Mouse (Mus musculus) frontal cortex, postnatal 36 days (tissue): ENCODE data around the gene Shroom3.

Source experiments
- DNase-seq, 2 experiments: peaks; one replicate each; pipeline ENCODE4 v3.0.0; 2022; ENCODE audit warnings: low spot score in 2 of 2

The Shroom3 gene

GRCm38 (mm10) chr5:92698131-92698836 is 15.0 kb downstream of the Shroom3 start:
- no peak for DNase-seq

DNA sequence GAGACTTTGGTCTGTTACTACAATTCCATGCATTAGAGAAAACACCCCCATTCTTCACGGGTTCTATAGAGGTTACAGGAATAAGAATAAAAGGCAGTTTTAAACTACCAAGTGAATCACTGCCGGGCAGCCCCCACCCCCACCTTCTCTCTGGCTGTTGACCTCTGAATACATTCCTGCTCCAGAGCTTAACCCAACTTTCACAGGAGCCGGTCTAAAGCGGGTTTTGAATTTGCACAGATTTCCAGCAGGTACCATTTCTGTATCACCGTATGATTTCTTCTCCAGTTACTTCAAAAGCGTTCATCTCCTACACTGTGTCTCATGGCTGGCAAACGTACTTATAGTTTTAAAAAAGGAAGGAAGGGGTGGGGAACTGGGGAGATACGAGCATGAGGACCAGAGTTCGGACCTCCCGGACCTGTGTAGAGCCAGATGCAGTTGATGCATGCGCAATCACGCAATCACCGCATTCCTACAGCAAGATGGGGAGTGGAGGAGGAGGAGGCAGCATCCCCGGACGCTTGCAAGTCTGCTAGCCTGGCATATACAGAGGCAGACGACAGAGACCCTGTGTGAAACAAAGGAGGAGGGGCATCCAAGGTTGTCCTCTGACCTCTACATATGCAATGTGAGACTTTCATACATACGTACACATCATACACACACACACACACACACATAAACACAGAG is 15.7 kb downstream of the Shroom3 start:
- peak in 1 of 2 experiments; percentile 29 for DNase-seq

GRCm38 (mm10) chr5:92701750-92702149 is 18.5 kb downstream of the Shroom3 start:
- DNase-seq = no peak

GRCm38 (mm10) chr5:92703671-92704070 is 20.4 kb downstream of the Shroom3 start:
- DNase-seq = no peak

GRCm38 (mm10) chr5:92707921-92708491 is 24.8 kb downstream of the Shroom3 start:
- no peak for DNase-seq

GRCm38 (mm10) chr5:92710779-92711178 is 27.5 kb downstream of the Shroom3 start:
- DNase-seq = no peak

- DNase-seq = no peak
These were observed 28.5 kb downstream of the Shroom3 start for GRCm38 (mm10) chr5:92711666-92712290.

GRCm38 (mm10) chr5:92712621-92713395 is 29.6 kb downstream of the Shroom3 start:
- DNase-seq = peak in 1 of 2 experiments; percentile 3

- no peak for DNase-seq
These were observed 31.7 kb downstream of the Shroom3 start for GRCm38 (mm10) chr5:92714886-92715285.

- no peak for DNase-seq
These were observed 32.1 kb downstream of the Shroom3 start for GRCm38 (mm10) chr5:92715319-92715718.

- DNase-seq = no peak
These were observed 32.7 kb downstream of the Shroom3 start for GRCm38 (mm10) chr5:92715890-92716289.

- no peak for DNase-seq
These were observed 34.6 kb downstream of the Shroom3 start for GRCm38 (mm10) chr5:92717666-92718360.

DNA sequence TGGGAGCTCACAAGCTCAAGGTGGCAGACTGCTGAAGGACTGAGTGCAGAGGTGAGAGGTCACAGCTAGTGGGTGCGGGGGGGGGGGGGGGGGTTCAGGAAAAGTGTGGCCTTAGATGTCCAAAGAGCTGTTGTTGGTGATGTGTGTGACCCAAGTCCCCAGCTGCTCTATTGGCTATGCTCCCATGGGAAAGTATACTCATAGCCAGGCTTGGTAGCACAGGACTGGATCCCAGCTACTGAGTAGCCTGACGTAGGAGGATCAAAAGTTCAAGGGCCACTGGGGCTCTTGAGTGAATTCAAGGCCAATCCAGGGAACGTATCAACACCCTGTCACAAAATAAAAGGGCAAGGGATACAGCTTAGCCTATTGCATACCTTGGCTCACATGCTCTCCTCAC is 35.6 kb downstream of the Shroom3 start:
- DNase-seq = no peak

DNA sequence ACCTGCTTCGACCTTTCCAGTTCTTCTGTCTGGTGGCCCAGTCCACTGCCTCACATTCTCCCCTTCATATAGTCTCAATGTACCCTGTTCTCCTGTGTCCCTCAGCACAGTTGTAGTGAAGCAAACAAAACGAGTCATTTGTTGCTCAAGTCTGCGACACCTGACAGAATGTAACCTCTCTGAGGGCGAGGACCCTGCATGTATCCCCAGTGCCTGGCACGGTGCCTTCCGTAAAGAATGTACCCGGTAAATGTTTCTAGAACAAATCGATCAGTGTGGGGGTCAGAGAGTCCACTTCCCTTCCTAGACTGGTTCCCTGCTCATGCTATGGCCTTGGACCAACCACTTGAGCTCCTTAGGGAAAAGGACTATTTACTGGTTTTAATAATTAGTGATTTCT is 38.4 kb downstream of the Shroom3 start:
- no peak for DNase-seq

DNA sequence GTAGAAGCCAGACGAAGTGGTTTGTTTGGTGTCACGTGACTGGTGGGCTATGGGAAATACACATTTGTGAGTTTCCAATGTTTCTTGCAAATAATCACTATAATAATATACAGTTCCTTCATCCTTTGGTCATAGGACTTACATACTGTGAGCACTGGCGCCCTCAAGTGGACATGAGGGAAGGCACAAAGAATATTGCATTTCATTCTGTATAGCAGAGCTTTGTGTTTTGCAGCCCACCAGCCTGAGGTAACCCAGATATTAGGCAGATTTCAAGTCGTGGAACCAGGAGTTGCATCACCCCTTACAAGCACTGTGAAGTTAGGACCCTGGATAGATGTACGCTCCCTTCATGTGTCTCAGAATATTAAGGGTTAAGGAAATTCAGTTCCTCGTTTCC is 42.7 kb downstream of the Shroom3 start:
- DNase-seq = peak; percentile 39 to 63

DNA sequence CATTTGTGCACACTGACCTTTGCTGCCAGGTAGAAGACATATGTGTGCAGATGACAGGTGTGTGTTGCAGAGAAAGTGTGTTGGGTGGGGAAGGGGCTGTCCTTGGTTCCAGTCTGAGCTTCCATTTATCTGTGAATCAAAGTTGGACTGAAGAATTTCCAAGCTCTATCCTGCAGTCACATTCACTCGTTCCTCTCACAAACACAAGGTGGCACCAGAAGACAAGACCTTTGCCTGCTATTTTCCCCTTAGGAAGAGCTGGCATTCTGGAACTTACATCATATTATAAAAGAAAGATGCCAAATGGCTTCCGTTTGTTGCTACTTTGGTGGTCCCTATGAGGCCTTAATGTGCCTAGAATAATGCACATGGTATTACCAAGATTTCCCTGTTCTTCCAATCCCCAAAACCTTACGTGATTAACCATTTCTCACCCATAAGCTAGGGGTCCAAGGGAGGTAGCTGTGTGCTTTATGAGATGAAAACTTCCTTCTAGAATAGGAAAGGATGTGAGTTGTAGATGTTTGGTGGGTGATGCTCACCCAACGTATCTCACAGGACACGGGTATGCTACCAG is 45.1 kb downstream of the Shroom3 start:
- peak; percentile 46 to 79 for DNase-seq

- no peak for DNase-seq
These were observed 46.0 kb downstream of the Shroom3 start for GRCm38 (mm10) chr5:92729221-92729620.

- no peak for DNase-seq
These were observed 58.6 kb downstream of the Shroom3 start for GRCm38 (mm10) chr5:92741802-92742201.

DNA sequence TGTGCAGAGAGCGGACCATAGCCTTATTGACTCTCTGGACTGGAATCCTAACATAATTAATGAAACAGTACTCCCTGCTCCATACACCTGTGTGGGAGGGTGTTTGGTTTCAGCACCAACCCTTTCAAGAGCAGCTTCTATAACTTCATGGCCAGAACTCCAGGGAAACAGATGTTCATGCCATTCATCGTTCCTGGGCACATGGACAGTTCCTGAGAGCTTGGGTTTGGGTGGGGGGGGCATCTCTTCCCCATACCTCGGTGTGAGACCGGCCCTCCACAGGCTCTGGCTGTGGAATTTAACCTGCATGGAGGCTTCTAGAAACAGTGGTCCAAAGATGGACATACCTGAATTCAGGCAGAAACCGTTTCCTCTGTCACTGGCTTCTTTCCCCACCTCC is 59.5 kb downstream of the Shroom3 start:
- no peak for DNase-seq

- no peak for DNase-seq
These were observed 62.4 kb downstream of the Shroom3 start for GRCm38 (mm10) chr5:92745390-92746253.
